8 mouse cellular contexts compared by ENCODE assay signal in genomic region chr2:19371390-19372158, GRCm38 (mm10). TPM values are rescaled to one million over a fixed set of nuclear protein-coding genes. Genes with fewer than 3 reads are reported as not detected.
DNase-seq lines count a peak whose midpoint lies in the region; ATAC-seq and TF ChIP-seq lines count a peak whose summit lies in the region.

Gene Msrb2 (plus strand): TSS chr2:19371440.

- DNase-seq in A20 (ENCODE audit: low read depth, low spot score) = peak; percentile 83
- peak; percentile 79 for DNase-seq in brain, adult 2 months (ENCODE audit: low read depth, low spot score)
- DNase-seq in midbrain, postnatal 0 days (ENCODE audit: low spot score) = peak; percentile 72
- peak; percentile 74 to 81 for DNase-seq in spleen, postnatal 10 days (ENCODE audit: low spot score in 2 of 2)

- H3K4me1 ChIP-seq in erythroblast, embryonic 14.5 days (ENCODE audit: control insufficient read depth) = peaks cover 10% of the 10 kb centered on the region
- H3K4me1 ChIP-seq in heart, embryonic 11.5 days (ENCODE audit: control insufficient read depth, insufficient read depth, low read length) = no peaks in the 10 kb centered on the region
- H3K4me1 ChIP-seq in kidney, embryonic 15.5 days = 0 out of 2 replicates have a peak, but pooled peaks cover 3% of the 10 kb centered on the region
- H3K4me1 ChIP-seq in limb, embryonic 15.5 days = peaks cover 6% of the 10 kb centered on the region; the same call in 1 of the 2 replicates
- no peaks in the 10 kb centered on the region for H3K4me1 ChIP-seq in midbrain, postnatal 0 days (ENCODE audit: insufficient read depth, low read length)

- TF ChIP-seq CTCF in midbrain, postnatal 0 days (IDR thresholded peaks at IDR 0.05) = peak; percentile 64

- H3K9me3 ChIP-seq in erythroblast, embryonic 14.5 days (ENCODE audit: control insufficient read depth, low read length) = no peaks in the 10 kb centered on the region
- no peaks in the 10 kb centered on the region for H3K9me3 ChIP-seq in heart, embryonic 11.5 days (replicated peaks; ENCODE audit: control insufficient read depth, low read length)
- no peaks in the 10 kb centered on the region for H3K9me3 ChIP-seq in kidney, embryonic 15.5 days (replicated peaks)
- H3K9me3 ChIP-seq in limb, embryonic 15.5 days = no peaks in the 10 kb centered on the region
- no peaks in the 10 kb centered on the region for H3K9me3 ChIP-seq in midbrain, postnatal 0 days (ENCODE audit: low read length)

- H3K4me2 ChIP-seq in heart, embryonic 11.5 days = peak within 1 kb of the TSS; percentile 67
- peak within 1 kb of the TSS; percentile 69 for H3K4me2 ChIP-seq in kidney, embryonic 15.5 days
- H3K4me2 ChIP-seq in limb, embryonic 15.5 days = peak within 1 kb of the TSS; percentile 63
- H3K4me2 ChIP-seq in midbrain, postnatal 0 days (ENCODE audit: low read depth, low read length, poor library complexity, severe bottlenecking) = peak within 1 kb of the TSS; percentile 85

- peak within 1 kb of the TSS; percentile 91 for H3K9ac ChIP-seq in heart, embryonic 11.5 days (ENCODE audit: low read depth, low read length)
- peak within 1 kb of the TSS; percentile 82 for H3K9ac ChIP-seq in kidney, embryonic 15.5 days
- peak within 1 kb of the TSS; percentile 64 for H3K9ac ChIP-seq in limb, embryonic 15.5 days
- H3K9ac ChIP-seq in midbrain, postnatal 0 days (replicated peaks; ENCODE audit: low read length, poor library complexity, severe bottlenecking) = peak within 1 kb of the TSS; percentile 57

- peak; percentile 91 for ATAC-seq in heart, embryonic 11.5 days (replicated peaks; ENCODE audit: insufficient number of reproducible peaks, low FRiP score, low TSS enrichment)
- peak; percentile 90 for ATAC-seq in kidney, embryonic 15.5 days (replicated peaks; ENCODE audit: low FRiP score)
- ATAC-seq in limb, embryonic 15.5 days (ENCODE audit: insufficient number of reproducible peaks, low FRiP score, low TSS enrichment, low read depth) = peak; percentile 80; the same call in 1 of the 2 replicates
- ATAC-seq in midbrain, postnatal 0 days (ENCODE audit: low FRiP score) = peak; percentile 68

- no peaks in the 10 kb centered on the region for H3K36me3 ChIP-seq in erythroblast, embryonic 14.5 days (ENCODE audit: control insufficient read depth)
- no peaks in the 10 kb centered on the region for H3K36me3 ChIP-seq in heart, embryonic 11.5 days (ENCODE audit: control insufficient read depth, insufficient read depth, low read length)
- no peaks in the 10 kb centered on the region for H3K36me3 ChIP-seq in kidney, embryonic 15.5 days
- no peaks in the 10 kb centered on the region for H3K36me3 ChIP-seq in limb, embryonic 15.5 days
- no peaks in the 10 kb centered on the region for H3K36me3 ChIP-seq in midbrain, postnatal 0 days (ENCODE audit: insufficient read depth, low read length)

- no peaks in the 10 kb centered on the region; the same call in 1 of the 2 replicates for H3K27me3 ChIP-seq in erythroblast, embryonic 14.5 days (ENCODE audit: control insufficient read depth)
- no peaks in the 10 kb centered on the region for H3K27me3 ChIP-seq in heart, embryonic 11.5 days (ENCODE audit: control insufficient read depth, insufficient read depth, low read length)
- H3K27me3 ChIP-seq in kidney, embryonic 15.5 days = no peaks in the 10 kb centered on the region
- no peaks in the 10 kb centered on the region for H3K27me3 ChIP-seq in limb, embryonic 15.5 days
- H3K27me3 ChIP-seq in midbrain, postnatal 0 days (ENCODE audit: insufficient read depth, low read length) = no peaks in the 10 kb centered on the region

- H3K4me3 ChIP-seq in erythroblast, embryonic 14.5 days (replicated peaks) = peak within 1 kb of the TSS; percentile 74
- peak within 1 kb of the TSS; percentile 85 for H3K4me3 ChIP-seq in heart, embryonic 11.5 days (ENCODE audit: low read depth, low read length)
- H3K4me3 ChIP-seq in kidney, embryonic 15.5 days (replicated peaks) = peak within 1 kb of the TSS; percentile 77
- peak within 1 kb of the TSS; percentile 73 for H3K4me3 ChIP-seq in limb, embryonic 15.5 days
- H3K4me3 ChIP-seq in midbrain, postnatal 0 days (ENCODE audit: low read depth, low read length) = peak within 1 kb of the TSS; percentile 60

- H3K27ac ChIP-seq in heart, embryonic 11.5 days (ENCODE audit: low read depth, low read length) = peak within 1 kb of the TSS; percentile 86
- H3K27ac ChIP-seq in kidney, embryonic 15.5 days = peak within 1 kb of the TSS; percentile 88
- peak within 1 kb of the TSS; percentile 82 for H3K27ac ChIP-seq in limb, embryonic 15.5 days
- peak within 1 kb of the TSS; percentile 26; the same call in 1 of the 2 replicates for H3K27ac ChIP-seq in midbrain, postnatal 0 days (ENCODE audit: low read depth, low read length)

- WGBS in heart, embryonic 11.5 days (ENCODE audit: insufficient replicate concordance) = 1% methylated on average over 38 of the region's 39 CpGs
- under 1% methylated on average over 39 of the region's 39 CpGs for WGBS in kidney, embryonic 15.5 days
- WGBS in limb, embryonic 15.5 days = under 1% methylated on average over 39 of the region's 39 CpGs
- under 1% methylated on average over 39 of the region's 39 CpGs for WGBS in midbrain, postnatal 0 days

RNA-seq across cellular contexts. Expression of gene Msrb2, which starts in this region (rescaled TPM):
- polyA plus RNA-seq in erythroblast, embryonic 14.5 days (2012) = 0.16 and 1.1 TPM in 2 replicates
- 27.1 and 32.7 TPM in 2 replicates for polyA plus RNA-seq in heart, embryonic 11.5 days (2014; fragmentation: Nextera tagmentation; extraction: Ambion mirVana)
- 31.1 and 34.2 TPM in 2 replicates for polyA plus RNA-seq in kidney, embryonic 15.5 days (2015; fragmentation: Nextera tagmentation; extraction: Ambion mirVana)
- polyA plus RNA-seq in limb, embryonic 15.5 days (2015; fragmentation: Nextera tagmentation; extraction: Ambion mirVana) = 22.6 and 25.4 TPM in 2 replicates
- total RNA-seq in midbrain, postnatal 0 days (2014; rRNA removed) = 8.3 and 9.0 TPM in 2 replicates
- polyA plus RNA-seq in midbrain, postnatal 0 days (2015; fragmentation: Nextera tagmentation; extraction: Ambion mirVana) = 8.8 and 8.9 TPM in 2 replicates

Comparison
In these comparisons a context has a peak if more than half of its experiments do, and no peak if none do; other contexts are left out.
1. Peak in every context shown above with its lines: DNase-seq, ATAC-seq, H3K4me3 ChIP-seq and H3K27ac ChIP-seq.
2. H3K27ac ChIP-seq: peak in every context shown above with its lines; median percentile 88 in kidney, embryonic 15.5 days; 86 in heart, embryonic 11.5 days; 82 in limb, embryonic 15.5 days; 26 in midbrain, postnatal 0 days.